Mouse (Mus musculus) liver, adult 2 months (tissue): ENCODE data around the gene Rpl4. TPM values are rescaled to one million over a fixed set of nuclear protein-coding genes. Genes with fewer than 3 reads are reported as not detected.

ENCODE experiments used
- DNase-seq: peaks from one replicate; pipeline ENCODE4 v3.0.0-alpha.2; 2011; ENCODE audit warnings: low read depth, low spot score; ENCODE audit errors: extremely low read depth
- H3K27ac ChIP-seq: fragments of 200-500 bp; replicated peaks from 2 replicates; pipeline ENCODE4 v1.5.1; 2012; ENCODE audit warnings: low read depth, mild to moderate bottlenecking, control low read depth, inconsistent platforms, low read length; ENCODE audit not compliant: insufficient read depth
- H3K27me3 ChIP-seq: fragments of 200-500 bp; 2 replicates; pipeline ENCODE4 v1.6.1; 2012; ENCODE audit warnings: mild to moderate bottlenecking, moderate library complexity, low read length, inconsistent platforms; ENCODE audit not compliant: control insufficient read depth, insufficient read depth
- H3K36me3 ChIP-seq: fragments of 200-500 bp; 2 replicates; pipeline ENCODE4 v1.6.1; 2012; ENCODE audit warnings: low read length, inconsistent platforms; ENCODE audit not compliant: control insufficient read depth, insufficient read depth
- H3K4me1 ChIP-seq: fragments of 200-500 bp; 2 replicates; pipeline ENCODE4 v1.6.1; 2011; ENCODE audit warnings: low read length; ENCODE audit not compliant: control insufficient read depth, insufficient read depth
- H3K4me3 ChIP-seq: fragments of 200-500 bp; 2 replicates; pipeline ENCODE4 v1.5.1; 2011; ENCODE audit warnings: low read depth, mild to moderate bottlenecking, control low read depth, low read length, moderate library complexity; ENCODE audit not compliant: insufficient read depth
- H3K79me2 ChIP-seq: fragments of 200-500 bp; 2 replicates; pipeline ENCODE4 v1.6.1; 2012; ENCODE audit warnings: inconsistent platforms, mild to moderate bottlenecking, low read length, moderate library complexity; ENCODE audit not compliant: control insufficient read depth, insufficient read depth
- H3K9ac ChIP-seq: fragments of 200-500 bp; 2 replicates; pipeline ENCODE4 v1.6.1; 2012; ENCODE audit warnings: low read depth, mild to moderate bottlenecking, control low read depth, inconsistent platforms, low read length
- CTCF ChIP-seq: fragments of 200-500 bp; IDR thresholded peaks from 2 replicates; pipeline ENCODE4 v1.5.1; 2011; ENCODE audit warnings: low read depth, low read length, control low read depth
- POLR2A ChIP-seq: fragments of 200-500 bp; IDR thresholded peaks from 2 replicates; pipeline ENCODE4 v1.6.1; 2011; ENCODE audit warnings: low read length, control low read depth; ENCODE audit not compliant: insufficient read depth; ENCODE audit errors: extremely low read depth
- WGBS: fragments of 180-500 bp; shearing (Covaris S2); methylation state at CpG from one replicate; pipeline ENCODE4 v1.1.7; 2018; 5-methylcytosine and 5-hydroxymethylcytosine counted together
- polyA plus RNA-seq: library from polyadenylated mRNA; depleted of rRNA; stranded (reverse); fragments of >200 nt; gene quantifications from 2 replicates; pipeline ENCODE4 v1.2.3, GENCODE M21; 2012
- total RNA-seq: library from RNA; depleted of rRNA; stranded (reverse); fragments of >200 nt; gene quantifications from 2 replicates; pipeline ENCODE4 v1.2.3, GENCODE M21; 2014

Rpl4 gene
- total and polyA plus RNA-seq, 2 experiments: 250 to 401 TPM

GRCm38 (mm10) chr9:64216641-64217040 lies 43.5 kb downstream of the Rpl4 start:
- WGBS: 93% methylated on average over 2 of the region's 2 CpGs
- peaks cover 13% of the 10 kb centered on the region for H3K36me3 ChIP-seq
- H3K4me1 ChIP-seq: peaks cover 2% of the 10 kb centered on the region
- H3K79me2 ChIP-seq: peaks cover 20% of the 10 kb centered on the region; the same call in 1 of the 2 replicates
- TF ChIP-seq POLR2A (no peak), CTCF (no peak)
- no peak overlapping the region for H3K27ac ChIP-seq
- H3K27me3 ChIP-seq: no peaks in the 10 kb centered on the region
- no peak overlapping the region for H3K9ac ChIP-seq
- no peak overlapping the region for H3K4me3 ChIP-seq
- no peak for DNase-seq

- Histone ChIP-seq H3K4me3 (no peak overlapping the region), H3K27me3 (no peaks in the 10 kb centered on the region), H3K79me2 (peaks cover 28% of the 10 kb centered on the region), H3K27ac (no peak overlapping the region), H3K4me1 (peaks cover 2% of the 10 kb centered on the region), H3K36me3 (peaks cover 11% of the 10 kb centered on the region), H3K9ac (no peak overlapping the region)
- TF ChIP-seq POLR2A (no peak), CTCF (no peak)
- no peak for DNase-seq
Measured at GRCm38 (mm10) chr9:64217887-64218286, 44.7 kb downstream of the Rpl4 start.

DNA sequence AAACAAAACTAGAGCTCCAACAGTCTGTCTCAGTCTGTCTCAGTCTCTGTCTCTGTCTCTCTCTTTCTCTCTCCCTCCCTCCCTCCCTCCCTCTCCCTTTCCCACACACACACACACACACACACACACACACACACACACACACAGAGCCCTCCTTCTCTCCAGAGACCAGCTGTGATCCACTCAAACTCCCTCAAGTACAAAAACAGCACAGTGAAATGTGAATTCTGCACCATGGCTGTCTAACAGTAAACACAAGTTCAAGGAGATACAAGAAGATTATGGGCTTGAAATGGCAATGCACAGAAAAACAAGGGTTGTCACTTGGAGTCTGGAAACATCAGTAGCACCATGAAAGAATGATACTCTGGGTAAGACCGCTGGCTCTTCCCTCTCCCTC lies 46.1 kb downstream of the Rpl4 start:
- WGBS: 97% methylated on average over 1 of the region's 1 CpGs
- H3K79me2 ChIP-seq: peaks cover 37% of the 10 kb centered on the region
- TF ChIP-seq POLR2A (no peak), CTCF (no peak)
- no peak overlapping the region for H3K4me3 ChIP-seq
- H3K27me3 ChIP-seq: no peaks in the 10 kb centered on the region
- no peak overlapping the region for H3K9ac ChIP-seq
- 0 out of 2 replicates have a peak, but pooled peaks cover 2% of the 10 kb centered on the region for H3K36me3 ChIP-seq
- H3K4me1 ChIP-seq: peaks cover 2% of the 10 kb centered on the region
- H3K27ac ChIP-seq: no peak overlapping the region
- no peak for DNase-seq

GRCm38 (mm10) chr9:64219772-64220420 lies 46.7 kb downstream of the Rpl4 start:
- H3K79me2 ChIP-seq: peaks cover 34% of the 10 kb centered on the region
- 96% methylated on average over 10 of the region's 10 CpGs for WGBS
- H3K4me3 ChIP-seq: no peak overlapping the region
- no peaks in the 10 kb centered on the region for H3K36me3 ChIP-seq
- no peak overlapping the region for H3K27ac ChIP-seq
- TF ChIP-seq CTCF (no peak), POLR2A (no peak)
- DNase-seq: no peak
- no peaks in the 10 kb centered on the region for H3K27me3 ChIP-seq
- H3K9ac ChIP-seq: no peak overlapping the region
- H3K4me1 ChIP-seq: peaks cover 2% of the 10 kb centered on the region

GRCm38 (mm10) chr9:64220603-64221002 lies 47.4 kb downstream of the Rpl4 start:
- H3K4me1 ChIP-seq: peaks cover 2% of the 10 kb centered on the region
- no peaks in the 10 kb centered on the region for H3K36me3 ChIP-seq
- H3K27ac ChIP-seq: no peak overlapping the region
- H3K9ac ChIP-seq: no peak overlapping the region
- peaks cover 34% of the 10 kb centered on the region for H3K79me2 ChIP-seq
- no peak overlapping the region for H3K4me3 ChIP-seq
- no peaks in the 10 kb centered on the region for H3K27me3 ChIP-seq
- no peak for TF ChIP-seq CTCF
- no peak for TF ChIP-seq POLR2A
- WGBS: 68% methylated on average over 1 of the region's 1 CpGs
- DNase-seq: no peak

- DNase-seq: no peak
- H3K27ac ChIP-seq: no peak overlapping the region
- no peak overlapping the region for H3K4me3 ChIP-seq
- peaks cover 34% of the 10 kb centered on the region for H3K79me2 ChIP-seq
- H3K9ac ChIP-seq: no peak overlapping the region
- peaks cover 2% of the 10 kb centered on the region for H3K4me1 ChIP-seq
- TF ChIP-seq POLR2A: no peak
- TF ChIP-seq CTCF: no peak
- H3K36me3 ChIP-seq: no peaks in the 10 kb centered on the region
- 78% methylated on average over 4 of the region's 4 CpGs for WGBS
- H3K27me3 ChIP-seq: no peaks in the 10 kb centered on the region
Measured at GRCm38 (mm10) chr9:64221480-64221879, 48.3 kb downstream of the Rpl4 start.
